ENCODE assay signal across 17 mouse cellular contexts in genomic region chr2:173427888-173428450, GRCm38 (mm10).
A peak's percentile ranks its signal among the peaks of the same experiment; 100 is the strongest.
DNase-seq lines count a peak whose midpoint lies in the region; ATAC-seq and TF ChIP-seq lines count a peak whose summit lies in the region.
"Had no signal": no experiment of that assay in that cellular context is flagged by ENCODE, and none has a peak within 500 bp of the region (broad histone marks: within the 10 kb centered on the region; RNA-seq: fewer than 3 reads in every experiment).

No protein-coding gene starts in this region.

- H3K9ac ChIP-seq in forebrain, embryonic 12.5 days = no peak overlapping the region
- H3K9ac ChIP-seq in forebrain, postnatal 0 days = no peak overlapping the region
- no peak overlapping the region for H3K9ac ChIP-seq in limb, embryonic 13.5 days
- H3K9ac ChIP-seq: heart, embryonic 13.5 days; liver, embryonic 15.5 days had no signal

- H3K36me3 ChIP-seq in forebrain, embryonic 12.5 days (replicated peaks) = no peaks in the 10 kb centered on the region
- H3K36me3 ChIP-seq in forebrain, postnatal 0 days (ENCODE audit: insufficient read depth) = no peaks in the 10 kb centered on the region
- no peaks in the 10 kb centered on the region for H3K36me3 ChIP-seq in limb, embryonic 13.5 days
- H3K36me3 ChIP-seq in limb, embryonic 10.5 days = no peaks in the 10 kb centered on the region
- H3K36me3 ChIP-seq: heart, embryonic 13.5 days; liver, embryonic 15.5 days had no signal

- no peaks in the 10 kb centered on the region for H3K9me3 ChIP-seq in forebrain, embryonic 12.5 days
- no peaks in the 10 kb centered on the region for H3K9me3 ChIP-seq in forebrain, postnatal 0 days (ENCODE audit: low read length)
- no peaks in the 10 kb centered on the region for H3K9me3 ChIP-seq in limb, embryonic 13.5 days
- no peaks in the 10 kb centered on the region for H3K9me3 ChIP-seq in limb, embryonic 10.5 days (replicated peaks)
- H3K9me3 ChIP-seq: heart, embryonic 13.5 days; liver, embryonic 15.5 days had no signal

- no peak overlapping the region for H3K4me2 ChIP-seq in forebrain, embryonic 12.5 days
- no peak overlapping the region for H3K4me2 ChIP-seq in forebrain, postnatal 0 days (ENCODE audit: low read depth)
- no peak overlapping the region for H3K4me2 ChIP-seq in limb, embryonic 13.5 days (replicated peaks)
- H3K4me2 ChIP-seq: heart, embryonic 13.5 days; liver, embryonic 15.5 days had no signal

- ATAC-seq in forebrain, embryonic 12.5 days (ENCODE audit: low FRiP score) = peak; percentile 46; the same call in 1 of the 2 replicates
- no peak for ATAC-seq in forebrain, postnatal 0 days
- ATAC-seq in limb, embryonic 13.5 days (ENCODE audit: low FRiP score, low read depth) = 0 out of 2 replicates have a peak, but pooled peaks have one; percentile 28
- ATAC-seq: Patski had no signal

- 83% methylated on average over 10 of the region's 10 CpGs for WGBS in forebrain, embryonic 12.5 days
- 72% methylated on average over 10 of the region's 10 CpGs for WGBS in forebrain, postnatal 0 days
- 68% methylated on average over 10 of the region's 10 CpGs for WGBS in limb, embryonic 13.5 days
- 88% methylated on average over 10 of the region's 10 CpGs for WGBS in limb, embryonic 10.5 days

- no peaks in the 10 kb centered on the region for H3K27me3 ChIP-seq in forebrain, embryonic 12.5 days
- H3K27me3 ChIP-seq in forebrain, postnatal 0 days (ENCODE audit: insufficient read depth, low read length) = no peaks in the 10 kb centered on the region
- H3K27me3 ChIP-seq in limb, embryonic 13.5 days = no peaks in the 10 kb centered on the region
- no peaks in the 10 kb centered on the region for H3K27me3 ChIP-seq in limb, embryonic 10.5 days (ENCODE audit: low read depth, poor library complexity, severe bottlenecking)
- H3K27me3 ChIP-seq: heart, embryonic 13.5 days; liver, embryonic 15.5 days; Patski had no signal

- no peak overlapping the region for H3K4me3 ChIP-seq in forebrain, embryonic 12.5 days (replicated peaks)
- no peak overlapping the region for H3K4me3 ChIP-seq in forebrain, postnatal 0 days (ENCODE audit: low read depth, low read length)
- no peak overlapping the region for H3K4me3 ChIP-seq in limb, embryonic 13.5 days
- no peak overlapping the region for H3K4me3 ChIP-seq in limb, embryonic 10.5 days
- H3K4me3 ChIP-seq: heart, embryonic 13.5 days; liver, embryonic 15.5 days had no signal

- DNase-seq in forebrain, postnatal 0 days = no peak
- DNase-seq in limb, embryonic 10.5 days (ENCODE audit: low spot score) = no peak
- DNase-seq in right cerebral cortex, postnatal 14 days = peak; percentile 41
- DNase-seq in right cerebral cortex, adult 18-20 months = no peak
- DNase-seq in adrenal gland, postnatal 36 days = no peak
- no peak for DNase-seq in adrenal gland, adult 18-20 months (ENCODE audit: low spot score in 2 of 2)
- DNase-seq: B cell, adult 2 months; cerebellum, adult 11-12 months; heart, postnatal 4 days; kidney, adult 8-10 months; right cerebral cortex, postnatal 25 days; thymus, adult 18-20 months had no signal

- peaks cover 7% of the 10 kb centered on the region for H3K4me1 ChIP-seq in forebrain, embryonic 12.5 days
- H3K4me1 ChIP-seq in forebrain, postnatal 0 days (ENCODE audit: insufficient read depth) = no peaks in the 10 kb centered on the region
- H3K4me1 ChIP-seq in limb, embryonic 13.5 days = 0 out of 2 replicates have a peak, but pooled peaks cover 9% of the 10 kb centered on the region
- peaks cover 28% of the 10 kb centered on the region for H3K4me1 ChIP-seq in limb, embryonic 10.5 days
- H3K4me1 ChIP-seq: liver, embryonic 15.5 days had no signal

- no peak for TF ChIP-seq CTCF in forebrain, postnatal 0 days (IDR thresholded peaks at IDR 0.05; ENCODE audit: low read depth)

- H3K27ac ChIP-seq in forebrain, embryonic 12.5 days = no peak overlapping the region
- H3K27ac ChIP-seq in forebrain, postnatal 0 days (ENCODE audit: low read depth, low read length) = no peak overlapping the region
- no peak overlapping the region for H3K27ac ChIP-seq in limb, embryonic 13.5 days
- no peak overlapping the region for H3K27ac ChIP-seq in limb, embryonic 10.5 days
- H3K27ac ChIP-seq: heart, embryonic 13.5 days; liver, embryonic 15.5 days had no signal
